Mouse (Mus musculus): Measurements from ENCODE around the gene Utf1. TPM values are rescaled to one million over a fixed set of nuclear protein-coding genes. Genes with fewer than 3 reads are reported as not detected.

The Utf1 gene
- polyA plus RNA-seq, 1 experiment from 2014 or later: not detected

MicroRNAs encoded within 50 kb of the gene (microRNA counts, 519-probe panel; counts per million panel counts)
- microRNA mmu-miR-202-3p (110 counts per million, percentile 56 among the panel's probes with 10 or more counts), microRNA mmu-miR-202-5p (2,102 counts per million, percentile 60 among the panel's probes with 10 or more counts)

Small RNAs within 50 kb of the gene (microRNA-seq; reads per million reads assigned to microRNA genes)
- not detected for gene Mir202
- 0.82 reads per million for gene Mir7062
- gene mmu-mir-7686: not detected

Other genes with a start within 250 kb of the Utf1 start
- 33.4 and 38.8 TPM in 2 replicates for gene Adgra1, start 109.6 kb upstream of the Utf1 start, polyA plus RNA-seq (2015; fragmentation: Nextera tagmentation; extraction: Ambion mirVana)
- 6.0 and 7.2 TPM in 2 replicates for gene Kndc1, start 49.1 kb upstream of the Utf1 start, polyA plus RNA-seq (2015; fragmentation: Nextera tagmentation; extraction: Ambion mirVana)
- gene 6430531B16Rik, start 35.0 kb downstream of the Utf1 start, polyA plus RNA-seq (2015; fragmentation: Nextera tagmentation; extraction: Ambion mirVana): 0.75 and 0.96 TPM in 2 replicates
- 3.8 and 4.0 TPM in 2 replicates for gene Adam8, start 48.8 kb downstream of the Utf1 start, polyA plus RNA-seq (2015; fragmentation: Nextera tagmentation; extraction: Ambion mirVana)
- gene Zfp511, start 92.6 kb downstream of the Utf1 start, polyA plus RNA-seq (2015; fragmentation: Nextera tagmentation; extraction: Ambion mirVana): 49.6 and 50.7 TPM in 2 replicates
- 61.1 and 62.9 TPM in 2 replicates for gene Tubgcp2, start 92.9 kb downstream of the Utf1 start, polyA plus RNA-seq (2015; fragmentation: Nextera tagmentation; extraction: Ambion mirVana)
- gene Msx3, start 105.3 kb downstream of the Utf1 start, polyA plus RNA-seq (2015; fragmentation: Nextera tagmentation; extraction: Ambion mirVana): 3.6 and 4.4 TPM in 2 replicates
- gene Caly, start 138.8 kb downstream of the Utf1 start, polyA plus RNA-seq (2015; fragmentation: Nextera tagmentation; extraction: Ambion mirVana): 88.6 and 92.6 TPM in 2 replicates
- 0.46 TPM in 1 of 2 replicates, not detected in the other for gene Prap1, start 149.6 kb downstream of the Utf1 start, polyA plus RNA-seq (2015; fragmentation: Nextera tagmentation; extraction: Ambion mirVana)
- 19.9 and 20.1 TPM in 2 replicates for gene Fuom, start 158.7 kb downstream of the Utf1 start, polyA plus RNA-seq (2015; fragmentation: Nextera tagmentation; extraction: Ambion mirVana)
- gene Paox, start 172.0 kb downstream of the Utf1 start, polyA plus RNA-seq (2015; fragmentation: Nextera tagmentation; extraction: Ambion mirVana): 7.2 and 7.6 TPM in 2 replicates
- 132 and 133 TPM in 2 replicates for gene Echs1, start 172.7 kb downstream of the Utf1 start, polyA plus RNA-seq (2015; fragmentation: Nextera tagmentation; extraction: Ambion mirVana)
- gene Mtg1, start 193.8 kb downstream of the Utf1 start, polyA plus RNA-seq (2015; fragmentation: Nextera tagmentation; extraction: Ambion mirVana): 29.2 and 32.8 TPM in 2 replicates
- gene Sprn, start 211.1 kb downstream of the Utf1 start, polyA plus RNA-seq (2015; fragmentation: Nextera tagmentation; extraction: Ambion mirVana): 7.8 and 8.1 TPM in 2 replicates
- not detected in 2 replicates for gene Olfr522, start 221.0 kb downstream of the Utf1 start, polyA plus RNA-seq (2015; fragmentation: Nextera tagmentation; extraction: Ambion mirVana)
- gene Olfr523, start 229.4 kb downstream of the Utf1 start, polyA plus RNA-seq (2015; fragmentation: Nextera tagmentation; extraction: Ambion mirVana): not detected in 2 replicates